Mouse (Mus musculus) left cerebral cortex, adult 8-10 months (tissue): ENCODE data around the gene Ntf3. TPM values are rescaled to one million over a fixed set of nuclear protein-coding genes. Genes with fewer than 3 reads are reported as not detected.

ENCODE experiments used
- DNase-seq, 2 experiments: peaks; one replicate each; pipeline ENCODE4 v3.0.0; 2022; ENCODE audit warnings: low spot score in 2 of 2
- total RNA-seq, 4 experiments: library from RNA; stranded (reverse); gene quantifications; 2 replicates each; pipeline ENCODE4 v1.2.4; 2022

The Ntf3 gene
- total RNA-seq, 4 experiments from 2014 or later = 2.1 to 2.5 (median 2.3) TPM

DNA sequence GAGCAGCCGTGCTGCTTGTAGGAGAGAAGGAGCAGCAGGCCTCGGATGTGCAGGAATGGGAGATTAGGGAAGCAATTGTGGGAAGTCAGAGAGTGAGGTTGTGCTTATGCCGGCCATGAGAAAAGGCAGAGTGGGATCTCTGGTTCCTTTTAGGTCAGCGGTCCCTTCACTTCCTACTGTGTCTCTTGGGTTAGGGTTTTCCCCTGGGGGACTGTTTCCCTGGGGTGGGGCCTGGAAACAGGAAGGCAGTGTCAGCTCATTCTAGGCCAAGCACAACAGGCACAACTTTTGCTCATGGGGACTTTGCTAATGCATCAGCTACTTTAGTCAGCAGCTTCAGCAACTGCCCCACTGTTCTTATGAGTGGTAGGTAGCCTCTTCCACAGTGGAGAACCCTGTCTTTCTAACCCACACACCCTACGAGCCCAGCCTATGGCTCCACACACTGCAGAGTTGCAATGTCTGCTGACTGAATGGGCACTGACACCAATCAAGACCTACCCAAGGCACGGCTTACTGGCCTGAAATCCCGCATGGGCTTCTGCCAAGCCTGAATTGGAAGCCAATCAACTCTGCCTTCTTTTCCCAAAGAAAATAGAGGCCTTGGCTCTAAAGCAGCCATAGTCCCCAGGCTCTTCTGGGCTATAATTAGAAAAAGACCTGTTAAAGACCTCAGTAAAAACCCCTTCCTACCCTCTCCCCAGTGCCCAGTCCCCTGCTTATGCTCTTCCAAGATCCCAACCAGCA, 60.5 kb downstream of the Ntf3 start:
- DNase-seq = no peak

- DNase-seq = no peak
Observed at GRCm38 (mm10) chr6:126105083-126105740, 61.5 kb downstream of the Ntf3 start.

DNA sequence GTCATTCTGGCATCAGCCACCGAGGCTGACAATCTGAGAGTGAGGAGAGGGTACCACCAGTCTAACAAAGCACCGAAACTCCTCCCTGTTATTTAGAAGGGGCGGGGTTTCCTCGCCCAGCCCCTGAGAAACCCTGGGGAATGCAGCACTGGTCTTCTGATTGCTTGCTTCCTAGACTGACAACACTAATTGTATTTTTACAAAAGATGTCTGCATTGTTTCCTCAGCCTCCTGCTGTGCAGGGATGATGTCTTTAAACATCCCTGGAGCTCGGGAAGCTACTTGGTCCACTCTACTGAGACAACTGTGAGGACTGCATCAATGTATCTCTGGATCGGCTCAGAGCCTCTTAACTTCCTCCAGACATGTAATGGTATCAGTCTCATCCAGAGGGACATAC, 64.1 kb downstream of the Ntf3 start:
- no peak for DNase-seq

DNA sequence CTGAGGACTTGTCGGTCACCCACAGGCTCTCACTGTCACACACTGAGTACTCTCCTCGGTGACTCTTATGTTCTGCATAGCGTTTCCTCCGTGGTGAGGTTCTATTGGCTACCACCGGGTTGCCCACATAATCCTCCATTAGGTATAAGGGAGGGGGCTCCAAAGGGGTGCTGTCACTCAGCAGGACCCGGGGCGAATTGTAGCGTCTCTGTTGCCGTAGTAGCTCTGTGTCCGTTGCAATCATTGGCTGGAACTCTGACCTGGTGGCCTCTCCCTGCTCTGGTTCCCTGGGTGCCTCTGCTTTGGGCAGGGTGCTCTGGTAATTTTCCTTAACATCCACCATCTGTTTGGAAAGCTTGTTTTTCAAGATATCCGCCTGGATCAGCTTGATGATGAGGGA, 64.7 kb downstream of the Ntf3 start:
- DNase-seq = no peak

DNA sequence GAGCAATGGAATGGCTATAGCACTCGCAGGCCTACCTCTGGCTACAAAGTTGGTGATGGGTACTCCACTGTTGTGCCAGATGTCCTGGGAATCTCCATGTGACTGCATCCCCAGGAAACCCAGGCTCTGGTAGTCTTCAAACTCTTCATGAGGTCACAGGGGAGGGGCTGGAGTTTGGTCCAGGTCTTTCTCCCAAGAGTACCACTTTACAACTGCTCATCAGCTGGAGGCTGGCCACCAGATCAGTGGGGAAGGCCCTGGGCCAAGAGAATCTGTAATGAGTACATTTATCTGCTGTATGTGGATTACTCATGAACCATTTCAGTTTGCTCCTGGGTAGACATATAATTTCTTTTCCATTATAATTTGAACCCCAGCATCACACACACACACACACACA, 66.1 kb downstream of the Ntf3 start:
- no peak for DNase-seq

- no peak for DNase-seq
Observed at GRCm38 (mm10) chr6:126097471-126097870, 69.2 kb downstream of the Ntf3 start.

DNA sequence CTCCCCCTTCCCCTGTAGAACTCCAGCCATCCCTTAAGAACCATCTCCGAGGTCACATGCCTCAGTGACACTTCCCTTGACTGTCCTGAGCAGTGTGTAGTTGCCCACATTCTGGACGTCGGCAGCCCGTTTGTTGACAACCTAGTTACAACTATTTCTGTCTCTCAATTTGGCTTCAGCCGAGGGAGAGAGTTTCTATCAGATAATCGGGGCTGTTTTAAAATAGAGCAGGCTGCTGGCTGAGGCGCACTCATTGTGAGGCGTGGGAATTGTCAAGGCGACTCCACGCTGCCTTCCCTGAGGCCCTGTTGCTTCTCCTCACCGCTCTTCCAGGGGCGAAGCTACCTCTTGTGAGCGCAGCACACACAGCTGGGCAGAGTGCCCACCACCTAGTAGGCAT, 70.6 kb downstream of the Ntf3 start:
- DNase-seq = peak in 1 of 2 experiments; percentile 54

GRCm38 (mm10) chr6:126095041-126095440, 71.7 kb downstream of the Ntf3 start:
- no peak for DNase-seq

- DNase-seq = no peak
Observed at GRCm38 (mm10) chr6:126092026-126092425, 74.7 kb downstream of the Ntf3 start.

- no peak for DNase-seq
Observed at GRCm38 (mm10) chr6:126090063-126090462, 76.6 kb downstream of the Ntf3 start.

GRCm38 (mm10) chr6:126088489-126089265, 78.0 kb downstream of the Ntf3 start:
- no peak for DNase-seq

- no peak for DNase-seq
Observed at GRCm38 (mm10) chr6:126086321-126086950, 80.3 kb downstream of the Ntf3 start.

DNA sequence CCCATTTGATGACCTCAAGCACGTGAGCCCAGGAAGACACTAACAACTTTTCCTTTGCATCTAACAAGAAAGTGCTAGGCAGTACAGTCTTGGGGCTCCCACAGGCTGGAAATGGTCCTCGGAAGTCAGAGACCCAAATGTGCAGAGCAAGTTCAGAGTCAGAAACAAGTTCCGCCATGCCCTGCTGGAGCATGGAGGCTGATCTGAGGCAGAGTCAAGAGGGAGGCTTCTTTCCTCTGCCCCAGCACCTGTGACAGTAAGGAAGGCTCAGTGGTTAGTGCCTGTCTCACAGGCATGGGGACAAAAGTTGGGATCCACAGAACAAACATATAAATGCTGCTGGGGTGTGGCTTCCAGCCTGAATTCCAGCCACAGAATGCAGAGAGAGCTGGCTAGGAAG, 86.2 kb downstream of the Ntf3 start:
- no peak for DNase-seq

DNA sequence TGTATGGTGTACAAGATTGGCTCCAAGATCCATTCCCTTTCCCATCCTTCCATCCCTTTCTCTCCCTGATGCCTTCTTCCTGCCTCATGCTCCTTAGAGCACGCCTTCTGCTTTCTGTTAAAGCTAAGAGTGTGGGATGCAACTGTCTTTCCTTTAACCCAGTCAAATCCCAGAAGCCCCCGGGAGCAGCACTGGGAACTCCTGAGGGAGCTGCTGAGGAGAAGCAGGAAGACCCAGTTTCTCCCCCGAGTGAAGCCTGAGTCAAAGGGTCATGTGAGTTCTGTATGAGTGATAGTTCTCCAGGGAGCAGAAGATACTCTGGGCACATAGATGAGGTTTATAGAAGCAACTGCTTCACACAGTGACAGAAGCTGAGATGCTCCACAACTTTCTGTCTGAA, 109.0 kb downstream of the Ntf3 start:
- no peak for DNase-seq

DNA sequence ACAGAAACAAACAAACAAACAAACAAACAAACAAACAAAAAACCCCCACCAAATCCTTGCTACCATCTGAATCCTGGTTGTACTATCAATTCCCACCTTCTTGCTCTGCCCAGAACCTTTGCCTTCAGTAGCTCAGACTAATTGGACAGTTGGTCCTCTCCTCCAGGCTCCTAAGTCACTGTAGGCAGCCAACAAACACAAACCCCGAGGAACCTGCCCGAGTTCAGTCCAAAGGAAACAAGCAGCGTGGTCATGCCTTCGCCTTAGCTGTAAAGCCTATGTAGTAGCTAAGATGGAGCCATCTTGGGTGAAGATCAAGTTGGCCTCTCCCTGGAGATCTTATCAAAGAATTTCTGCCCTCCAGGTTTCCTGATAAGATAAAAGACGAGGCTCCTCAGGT, 113.6 kb downstream of the Ntf3 start:
- no peak for DNase-seq
